In the genomic region with DNA sequence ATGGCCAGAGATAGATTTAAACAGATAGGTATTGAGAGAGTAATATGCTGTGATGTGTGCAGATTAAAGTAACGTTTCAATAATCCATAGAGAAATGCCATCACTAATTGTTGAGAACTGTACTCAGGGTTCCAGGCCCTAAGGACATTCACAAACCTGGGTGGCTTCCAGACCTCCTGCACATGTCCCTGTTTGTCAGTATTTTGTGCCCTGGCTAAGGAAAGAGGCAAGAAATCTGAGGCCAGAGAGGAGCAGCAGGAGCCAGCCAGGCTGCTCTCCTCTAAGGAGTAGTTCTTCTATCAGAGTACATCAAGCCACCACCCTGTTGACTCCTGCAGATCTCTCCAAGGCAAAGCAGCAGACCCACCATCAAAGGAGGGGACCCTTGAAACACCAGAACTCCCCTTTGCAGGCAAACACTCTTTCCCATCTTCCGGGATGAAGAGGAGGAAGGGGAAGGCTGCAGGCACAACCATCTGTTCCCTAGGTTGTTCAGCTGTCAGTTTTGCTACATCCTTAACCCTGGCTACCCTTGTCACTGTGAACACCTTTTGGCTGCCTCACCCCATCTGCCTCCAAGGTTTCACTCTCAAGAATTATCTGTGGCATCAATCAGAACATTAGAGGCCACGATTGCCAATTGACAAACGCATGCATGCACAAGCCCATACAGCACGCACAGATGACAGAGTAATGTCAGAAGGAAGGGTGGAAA, we compare ENCODE assay signal across 28 mouse cellular contexts. TPM values are rescaled to one million over a fixed set of nuclear protein-coding genes. Genes with fewer than 3 reads are reported as not detected.
DNase-seq lines count a peak whose midpoint lies in the region; TF ChIP-seq lines count a peak whose summit lies in the region.
"Had no signal": no experiment of that assay in that cellular context is flagged by ENCODE, and none has a peak within 500 bp of the region (broad histone marks: within the 10 kb centered on the region; RNA-seq: fewer than 3 reads in every experiment).

No protein-coding gene starts in this region.

- no peak for TF ChIP-seq CTCF in gastrocnemius, adult 2 months (IDR thresholded peaks at IDR 0.05)

- DNase-seq in gastrocnemius, adult 2 months = peak; percentile 47
- no peak for DNase-seq in gastrocnemius, postnatal 25 days
- DNase-seq in cerebellum, adult 11 months = peak; percentile 43
- DNase-seq in cerebellum, adult 8-10 months = peak; percentile 47
- DNase-seq in cerebellum, postnatal 25 days = peak; percentile 35 to 52
- no peak for DNase-seq in adrenal gland, postnatal 4 days (ENCODE audit: low spot score in 2 of 2)
- no peak for DNase-seq in testis, postnatal 14 days (ENCODE audit: low spot score)
- DNase-seq: adrenal gland, postnatal 10 days; heart, postnatal 10 days; kidney, adult 8-10 months; liver; lung, adult 2 months; lung, postnatal 10 days; retina, postnatal 1 day; spleen, adult 18-20 months; thymus, adult 2 months; thymus, postnatal 36 days had no signal

- no peak overlapping the region for H3K4me3 ChIP-seq in gastrocnemius, adult 2 months
- H3K4me3 ChIP-seq: embryonic facial prominence, embryonic 10.5 days; embryonic facial prominence, embryonic 15.5 days; forebrain, embryonic 13.5 days; heart, embryonic 13.5 days; hindbrain, embryonic 10.5 days; hindbrain, embryonic 15.5 days; midbrain, embryonic 13.5 days had no signal

- intact Hi-C loops in gastrocnemius, adult 2 months (cut with DNase I) = no loop called here

- peak overlapping the region; percentile 54 for H3K27ac ChIP-seq in gastrocnemius, adult 2 months
- H3K27ac ChIP-seq: embryonic facial prominence, embryonic 10.5 days; embryonic facial prominence, embryonic 15.5 days; forebrain, embryonic 13.5 days; heart, embryonic 13.5 days; hindbrain, embryonic 10.5 days; hindbrain, embryonic 15.5 days; kidney, postnatal 0 days; liver, embryonic 14.5 days; macrophage; midbrain, embryonic 13.5 days had no signal

RNA-seq across cellular contexts. Expression of a gene that starts 15.6 kb away (rescaled TPM):
- total RNA-seq in gastrocnemius, adult 2 months (2021) = 10 to 100 TPM; 13.3 to 13.8 TPM
- total RNA-seq in gastrocnemius, postnatal 25 days (2021) = 10 to 100 TPM in 1 of 2 experiments, 1 to 10 TPM in 1; 9.9 to 11.6 TPM
- 1 to 10 TPM; 2.8 to 3.1 TPM for total RNA-seq in adrenal gland, postnatal 4 days (2021)
- total RNA-seq: megakaryocyte-erythroid progenitor cell, adult 5-6 weeks had no signal

Comparison
In these comparisons a context has a peak if more than half of its experiments do, and no peak if none do; other contexts are left out.
1. DNase-seq: peak in gastrocnemius, adult 2 months (single experiment), cerebellum, adult 11 months (single experiment), cerebellum, adult 8-10 months (single experiment) and cerebellum, postnatal 25 days (2 of 2); none in gastrocnemius, postnatal 25 days (single experiment), adrenal gland, postnatal 4 days (0 of 2) and testis, postnatal 14 days (single experiment).